Mouse (Mus musculus): ENCODE results near the gene Sec31a.

Sec31a gene

GRCm38 (mm10) chr5:100408485-100408884 lies 7.5 kb downstream of the Sec31a start:
- no peak for DNase-seq

GRCm38 (mm10) chr5:100396753-100397152 lies 19.3 kb downstream of the Sec31a start:
- DNase-seq: no peak

- DNase-seq: no peak
These were observed 22.4 kb downstream of the Sec31a start for GRCm38 (mm10) chr5:100393681-100394080.

GRCm38 (mm10) chr5:100392436-100392955 lies 23.5 kb downstream of the Sec31a start:
- no peak for DNase-seq

GRCm38 (mm10) chr5:100383782-100384510 lies 32.1 kb downstream of the Sec31a start:
- DNase-seq: no peak

GRCm38 (mm10) chr5:100381094-100381493 lies 34.9 kb downstream of the Sec31a start:
- peak; percentile 57 for DNase-seq

- no peak for DNase-seq
These were observed 35.8 kb downstream of the Sec31a start for GRCm38 (mm10) chr5:100380277-100380676.

GRCm38 (mm10) chr5:100378981-100379380 lies 37.1 kb downstream of the Sec31a start:
- DNase-seq: no peak

GRCm38 (mm10) chr5:100378211-100378610 lies 37.8 kb downstream of the Sec31a start:
- no peak for DNase-seq

- DNase-seq: no peak
These were observed 38.7 kb downstream of the Sec31a start for GRCm38 (mm10) chr5:100377376-100377775.

GRCm38 (mm10) chr5:100374703-100375102 lies 41.3 kb downstream of the Sec31a start:
- no peak for DNase-seq

GRCm38 (mm10) chr5:100373952-100374351 lies 42.1 kb downstream of the Sec31a start:
- peak; percentile 47 for DNase-seq

- DNase-seq: no peak
These were observed 45.1 kb downstream of the Sec31a start for GRCm38 (mm10) chr5:100370919-100371318.

GRCm38 (mm10) chr5:100369825-100370459 lies 46.1 kb downstream of the Sec31a start:
- DNase-seq: peak; percentile 55

- DNase-seq: no peak
These were observed 46.9 kb downstream of the Sec31a start for GRCm38 (mm10) chr5:100369093-100369492.

- DNase-seq: no peak
These were observed 47.5 kb downstream of the Sec31a start for GRCm38 (mm10) chr5:100368527-100368926.

- DNase-seq: no peak
These were observed 49.0 kb downstream of the Sec31a start for GRCm38 (mm10) chr5:100367051-100367450.

- no peak for DNase-seq
These were observed 55.7 kb downstream of the Sec31a start for GRCm38 (mm10) chr5:100360296-100360695.

- no peak for DNase-seq
These were observed 57.7 kb downstream of the Sec31a start for GRCm38 (mm10) chr5:100358334-100358733.

- no peak for DNase-seq
These were observed 61.4 kb downstream of the Sec31a start for GRCm38 (mm10) chr5:100354644-100355043.

GRCm38 (mm10) chr5:100352986-100353848 lies 62.8 kb downstream of the Sec31a start:
- no peak for DNase-seq

- DNase-seq: no peak
These were observed 65.1 kb downstream of the Sec31a start for GRCm38 (mm10) chr5:100350907-100351456.
